ENCODE assay signal across 17 mouse cellular contexts in the genomic region with DNA sequence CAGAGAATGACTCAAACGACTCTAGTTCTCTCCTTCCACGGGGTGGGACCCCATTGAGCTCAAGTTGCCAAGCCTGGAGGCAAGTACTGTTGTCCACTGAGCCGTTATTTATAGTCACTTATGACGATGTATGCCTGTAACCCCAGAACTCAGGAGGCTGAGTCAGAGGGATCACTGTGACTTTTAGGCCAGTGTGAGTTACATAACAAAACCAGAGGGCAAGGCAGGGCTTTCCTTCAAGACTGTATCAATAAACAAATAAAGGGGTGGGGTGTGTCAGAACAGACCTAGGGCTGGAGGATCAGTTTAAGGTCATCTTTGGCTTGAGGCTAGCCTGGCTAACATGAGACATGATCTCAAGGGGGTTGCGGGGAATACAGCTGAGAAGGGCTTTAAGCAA. TPM values are rescaled to one million over a fixed set of nuclear protein-coding genes. Genes with fewer than 3 reads are reported as not detected.
DNase-seq lines count a peak whose midpoint lies in the region; ATAC-seq and TF ChIP-seq lines count a peak whose summit lies in the region.
"Had no signal": no experiment of that assay in that cellular context is flagged by ENCODE, and none has a peak within 500 bp of the region (broad histone marks: within the 10 kb centered on the region; RNA-seq: fewer than 3 reads in every experiment).

No protein-coding gene starts in this region.

- no peaks in the 10 kb centered on the region for H3K4me1 ChIP-seq in midbrain, embryonic 11.5 days (ENCODE audit: control insufficient read depth, insufficient read depth, low read length)
- H3K4me1 ChIP-seq in midbrain, embryonic 16.5 days (ENCODE audit: control insufficient read depth, insufficient read depth, low read length), result no peaks in the 10 kb centered on the region
- H3K4me1 ChIP-seq in bone marrow macrophage, adult 2 months (ENCODE audit: control insufficient read depth, insufficient read depth, low read length), result peaks cover 34% of the 10 kb centered on the region
- H3K4me1 ChIP-seq in hindbrain, embryonic 16.5 days (ENCODE audit: control insufficient read depth, insufficient read depth, low read depth, low read length), result no peaks in the 10 kb centered on the region
- H3K4me1 ChIP-seq: embryonic facial prominence, embryonic 13.5 days; hindbrain, embryonic 15.5 days; limb, embryonic 15.5 days had no signal

- 76% methylated on average over 5 of the region's 5 CpGs for WGBS in midbrain, embryonic 11.5 days
- 77% methylated on average over 5 of the region's 5 CpGs for WGBS in midbrain, embryonic 16.5 days
- 73% methylated on average over 5 of the region's 5 CpGs for WGBS in hindbrain, embryonic 16.5 days

- H3K4me2 ChIP-seq in midbrain, embryonic 11.5 days, result no peak overlapping the region
- no peak overlapping the region for H3K4me2 ChIP-seq in midbrain, embryonic 16.5 days (ENCODE audit: low read length)
- no peak overlapping the region for H3K4me2 ChIP-seq in hindbrain, embryonic 16.5 days (ENCODE audit: low read length)
- H3K4me2 ChIP-seq: embryonic facial prominence, embryonic 13.5 days; hindbrain, embryonic 15.5 days; limb, embryonic 15.5 days had no signal

- H3K27me3 ChIP-seq in midbrain, embryonic 11.5 days (ENCODE audit: control insufficient read depth, insufficient read depth, low read length), result no peaks in the 10 kb centered on the region
- no peaks in the 10 kb centered on the region for H3K27me3 ChIP-seq in midbrain, embryonic 16.5 days (ENCODE audit: control insufficient read depth, insufficient read depth, low read depth, low read length)
- H3K27me3 ChIP-seq in hindbrain, embryonic 16.5 days (replicated peaks; ENCODE audit: control insufficient read depth, insufficient read depth, low read length), result no peaks in the 10 kb centered on the region
- H3K27me3 ChIP-seq: CH12.LX; embryonic facial prominence, embryonic 13.5 days; hindbrain, embryonic 15.5 days; limb, embryonic 15.5 days had no signal

- no peak for TF ChIP-seq CTCF in bone marrow macrophage, adult 2 months (IDR thresholded peaks at IDR 0.05; ENCODE audit: low read depth, low read length)

- no peaks in the 10 kb centered on the region for H3K9me3 ChIP-seq in midbrain, embryonic 11.5 days (ENCODE audit: control insufficient read depth, low read length)
- no peaks in the 10 kb centered on the region for H3K9me3 ChIP-seq in midbrain, embryonic 16.5 days (replicated peaks; ENCODE audit: control insufficient read depth, low read length, poor library complexity, severe bottlenecking)
- no peaks in the 10 kb centered on the region for H3K9me3 ChIP-seq in hindbrain, embryonic 16.5 days (ENCODE audit: control insufficient read depth, low read length)
- H3K9me3 ChIP-seq: embryonic facial prominence, embryonic 13.5 days; hindbrain, embryonic 15.5 days; limb, embryonic 15.5 days had no signal

- peak; percentile 97 for DNase-seq in heart, adult 11 months
- no peak for DNase-seq in heart, postnatal 25 days (ENCODE audit: low spot score)
- DNase-seq in midbrain, embryonic 11.5 days (ENCODE audit: low spot score, missing footprints), result peak; percentile 33
- DNase-seq in kidney, postnatal 36 days, result no peak
- DNase-seq: adrenal gland, postnatal 25 days; cerebellum, adult 11 months; right cerebral cortex, postnatal 25 days; thymus, adult 18-20 months had no signal

- H3K4me3 ChIP-seq in midbrain, embryonic 11.5 days (ENCODE audit: low read depth, low read length), result no peak overlapping the region
- H3K4me3 ChIP-seq in midbrain, embryonic 16.5 days (ENCODE audit: low read depth, low read length), result no peak overlapping the region
- H3K4me3 ChIP-seq in bone marrow macrophage, adult 2 months (ENCODE audit: insufficient read depth, low read length), result peak overlapping the region; percentile 44
- no peak overlapping the region for H3K4me3 ChIP-seq in hindbrain, embryonic 16.5 days (ENCODE audit: low read length)
- H3K4me3 ChIP-seq: embryonic facial prominence, embryonic 13.5 days; hindbrain, embryonic 15.5 days; layer of hippocampus, adult 2 months; limb, embryonic 15.5 days had no signal

- no peaks in the 10 kb centered on the region for H3K36me3 ChIP-seq in midbrain, embryonic 11.5 days (ENCODE audit: control insufficient read depth, insufficient read depth, low read length)
- H3K36me3 ChIP-seq in midbrain, embryonic 16.5 days (ENCODE audit: control insufficient read depth, insufficient read depth, low read length), result no peaks in the 10 kb centered on the region
- peaks cover 2% of the 10 kb centered on the region; the same call in 1 of the 2 replicates for H3K36me3 ChIP-seq in hindbrain, embryonic 16.5 days (ENCODE audit: control insufficient read depth, insufficient read depth, low read length)
- H3K36me3 ChIP-seq: hindbrain, embryonic 15.5 days had no signal

- no peak for ATAC-seq in midbrain, embryonic 11.5 days (ENCODE audit: low FRiP score)
- no peak for ATAC-seq in midbrain, embryonic 16.5 days
- no peak for ATAC-seq in hindbrain, embryonic 16.5 days
- ATAC-seq: forebrain, embryonic 16.5 days had no signal

- no peak for TF ChIP-seq POLR2A in bone marrow macrophage, adult 2 months (IDR thresholded peaks at IDR 0.05; ENCODE audit: borderline replicate concordance, low read depth, low read length)

- intact Hi-C loops in heart, postnatal 25 days (cut with DNase I), result no loop called here

- H3K9ac ChIP-seq in midbrain, embryonic 11.5 days (ENCODE audit: low read length), result no peak overlapping the region
- H3K9ac ChIP-seq in midbrain, embryonic 16.5 days (ENCODE audit: low read depth, low read length), result no peak overlapping the region
- H3K9ac ChIP-seq in hindbrain, embryonic 16.5 days (ENCODE audit: low read depth, low read length), result no peak overlapping the region
- H3K9ac ChIP-seq: embryonic facial prominence, embryonic 13.5 days; hindbrain, embryonic 15.5 days; limb, embryonic 15.5 days had no signal

- H3K27ac ChIP-seq in midbrain, embryonic 11.5 days (ENCODE audit: low read depth, low read length), result no peak overlapping the region
- H3K27ac ChIP-seq in midbrain, embryonic 16.5 days (ENCODE audit: low read length), result no peak overlapping the region
- peak overlapping the region; percentile 92 for H3K27ac ChIP-seq in bone marrow macrophage, adult 2 months (ENCODE audit: insufficient read depth, low read depth, low read length)
- H3K27ac ChIP-seq in hindbrain, embryonic 16.5 days (ENCODE audit: low read depth, low read length), result no peak overlapping the region
- H3K27ac ChIP-seq: embryonic facial prominence, embryonic 13.5 days; hindbrain, embryonic 15.5 days; layer of hippocampus, adult 2 months had no signal

RNA-seq across cellular contexts. Expression of a gene that starts 25.1 kb away (rescaled TPM):
- 10 to 100 TPM; 17.2 to 18.4 TPM for total RNA-seq in heart, postnatal 25 days (2021)
- polyA plus RNA-seq in midbrain, embryonic 11.5 days (2014; fragmentation: Nextera tagmentation; extraction: Ambion mirVana), result 16.0 and 17.4 TPM in 2 replicates
- polyA plus RNA-seq in midbrain, embryonic 16.5 days (2015; fragmentation: Nextera tagmentation; extraction: Ambion mirVana), result 8.3 and 10.6 TPM in 2 replicates
- polyA plus RNA-seq in bone marrow macrophage, adult 2 months (2012; ENCODE audit: insufficient read depth, insufficient read length, missing spikeins), result 14.7 and 16.7 TPM in 2 replicates
- polyA plus RNA-seq in hindbrain, embryonic 16.5 days (2015; fragmentation: Nextera tagmentation; extraction: Ambion mirVana), result 6.0 and 8.8 TPM in 2 replicates

RNA-seq across cellular contexts. Expression of a gene that starts 25.7 kb away (rescaled TPM):
- 1 to 10 TPM; 3.4 to 4.7 TPM for total RNA-seq in heart, postnatal 25 days (2021)
- polyA plus RNA-seq in midbrain, embryonic 11.5 days (2014; fragmentation: Nextera tagmentation; extraction: Ambion mirVana), result 20.3 and 24.3 TPM in 2 replicates
- polyA plus RNA-seq in midbrain, embryonic 16.5 days (2015; fragmentation: Nextera tagmentation; extraction: Ambion mirVana), result 37.8 and 38.8 TPM in 2 replicates
- 8.0 and 9.8 TPM in 2 replicates for polyA plus RNA-seq in bone marrow macrophage, adult 2 months (2012; ENCODE audit: insufficient read depth, insufficient read length, missing spikeins)
- polyA plus RNA-seq in hindbrain, embryonic 16.5 days (2015; fragmentation: Nextera tagmentation; extraction: Ambion mirVana), result 29.5 and 35.1 TPM in 2 replicates

RNA-seq across cellular contexts. Expression of a gene that starts 26.6 kb away (rescaled TPM):
- under 1 TPM; 0.39 to 0.42 TPM for total RNA-seq in heart, postnatal 25 days (2021)
- polyA plus RNA-seq in midbrain, embryonic 11.5 days (2014; fragmentation: Nextera tagmentation; extraction: Ambion mirVana), result 6.9 and 8.4 TPM in 2 replicates
- polyA plus RNA-seq in midbrain, embryonic 16.5 days (2015; fragmentation: Nextera tagmentation; extraction: Ambion mirVana), result 66.5 and 82.2 TPM in 2 replicates
- polyA plus RNA-seq in bone marrow macrophage, adult 2 months (2012; ENCODE audit: insufficient read depth, insufficient read length, missing spikeins), result not detected in 2 replicates
- polyA plus RNA-seq in hindbrain, embryonic 16.5 days (2015; fragmentation: Nextera tagmentation; extraction: Ambion mirVana), result 76.8 and 84.4 TPM in 2 replicates

RNA-seq across cellular contexts. Expression of a gene that starts 26.8 kb away (rescaled TPM):
- total RNA-seq in heart, postnatal 25 days (2021), result 10 to 100 TPM; 61.4 to 68.7 TPM
- 10.1 and 12.2 TPM in 2 replicates for polyA plus RNA-seq in midbrain, embryonic 11.5 days (2014; fragmentation: Nextera tagmentation; extraction: Ambion mirVana)
- polyA plus RNA-seq in midbrain, embryonic 16.5 days (2015; fragmentation: Nextera tagmentation; extraction: Ambion mirVana), result 18.3 and 19.7 TPM in 2 replicates
- polyA plus RNA-seq in bone marrow macrophage, adult 2 months (2012; ENCODE audit: insufficient read depth, insufficient read length, missing spikeins), result 152 and 168 TPM in 2 replicates
- polyA plus RNA-seq in hindbrain, embryonic 16.5 days (2015; fragmentation: Nextera tagmentation; extraction: Ambion mirVana), result 21.6 and 22.0 TPM in 2 replicates

RNA-seq across cellular contexts. Expression of a gene that starts 39.9 kb away (rescaled TPM):
- 1 to 10 TPM in 1 of 2 experiments, under 1 TPM in 1; 0.99 to 1.3 TPM for total RNA-seq in heart, postnatal 25 days (2021)
- polyA plus RNA-seq in midbrain, embryonic 11.5 days (2014; fragmentation: Nextera tagmentation; extraction: Ambion mirVana), result 0.32 and 0.36 TPM in 2 replicates
- 1.1 and 1.2 TPM in 2 replicates for polyA plus RNA-seq in midbrain, embryonic 16.5 days (2015; fragmentation: Nextera tagmentation; extraction: Ambion mirVana)
- 0.86 and 1.0 TPM in 2 replicates for polyA plus RNA-seq in bone marrow macrophage, adult 2 months (2012; ENCODE audit: insufficient read depth, insufficient read length, missing spikeins)
- 0.81 and 0.99 TPM in 2 replicates for polyA plus RNA-seq in hindbrain, embryonic 16.5 days (2015; fragmentation: Nextera tagmentation; extraction: Ambion mirVana)
- total RNA-seq: CH12.LX had no signal

Comparison
In these comparisons a context has a peak if more than half of its experiments do, and no peak if none do; other contexts are left out.
1. DNase-seq: peak in heart, adult 11 months (single experiment) and midbrain, embryonic 11.5 days (single experiment); none in heart, postnatal 25 days (single experiment) and kidney, postnatal 36 days (0 of 2).